In genomic region chr13:34129485-34130225, GRCm38 (mm10) we compare ENCODE assay signal across 8 mouse cellular contexts. TPM values are rescaled to one million over a fixed set of nuclear protein-coding genes. Genes with fewer than 3 reads are reported as not detected.
DNase-seq lines count a peak whose midpoint lies in the region; ATAC-seq and TF ChIP-seq lines count a peak whose summit lies in the region.

No protein-coding gene starts in this region.

- in situ Hi-C loops in ES-E14 (cut with MboI; ENCODE audit: low sequenced_read_pairs in 2 of 2, unreplicated experiment in 2 of 2), result no loop called here

- no peaks in the 10 kb centered on the region for H3K9me3 ChIP-seq in ES-E14 (ENCODE audit: control insufficient read depth, insufficient read depth, low read depth, low read length)
- H3K9me3 ChIP-seq in embryonic facial prominence, embryonic 14.5 days (ENCODE audit: control insufficient read depth, low read length), result no peaks in the 10 kb centered on the region
- H3K9me3 ChIP-seq in hindbrain, embryonic 10.5 days, result no peaks in the 10 kb centered on the region

- H3K27me3 ChIP-seq in embryonic facial prominence, embryonic 14.5 days (replicated peaks; ENCODE audit: control insufficient read depth, insufficient read depth, low read length), result no peaks in the 10 kb centered on the region
- no peaks in the 10 kb centered on the region for H3K27me3 ChIP-seq in hindbrain, embryonic 10.5 days (ENCODE audit: insufficient read depth, poor library complexity, severe bottlenecking)

- peak overlapping the region; percentile 92 for H3K27ac ChIP-seq in ES-E14 (ENCODE audit: insufficient read depth, low read depth, low read length, poor library complexity, severe bottlenecking)
- H3K27ac ChIP-seq in embryonic facial prominence, embryonic 14.5 days (replicated peaks; ENCODE audit: low read depth, low read length), result peak overlapping the region; percentile 88
- peak overlapping the region; percentile 98 for H3K27ac ChIP-seq in hindbrain, embryonic 10.5 days

- peak; percentile 7 for ATAC-seq in embryonic facial prominence, embryonic 14.5 days (ENCODE audit: low read depth)
- ATAC-seq in megakaryocyte-erythroid progenitor cell, adult 5-6 weeks (replicated peaks; ENCODE audit: low FRiP score, low TSS enrichment, poor library complexity, severe bottlenecking), result no peak; the same call in 1 of the 2 replicates

- peak; percentile 86 for DNase-seq in A20 (ENCODE audit: low read depth, low spot score)
- DNase-seq in ES-E14 (ENCODE audit: low read depth, low spot score), result peak; percentile 77
- DNase-seq in embryonic facial prominence, embryonic 14.5 days (ENCODE audit: low spot score), result peak; percentile 84
- peak; percentile 81 for DNase-seq in hindbrain, embryonic 10.5 days (ENCODE audit: low spot score)
- DNase-seq in layer of hippocampus, postnatal 14 days (ENCODE audit: low spot score in 2 of 2), result peak; percentile 76 to 84
- peak; percentile 55 for DNase-seq in lung, postnatal 36 days
- peak; percentile 53 for DNase-seq in right cerebral cortex, postnatal 25 days

- peak overlapping the region; percentile 83 for H3K9ac ChIP-seq in ES-E14 (ENCODE audit: insufficient read depth, low read depth, low read length, poor library complexity, severe bottlenecking)
- peak overlapping the region; percentile 80 for H3K9ac ChIP-seq in embryonic facial prominence, embryonic 14.5 days (ENCODE audit: low read depth, low read length)

- H3K4me3 ChIP-seq in ES-E14 (ENCODE audit: insufficient read depth in 1 of 2, low read depth in 1 of 2, low read length in 2 of 2, poor library complexity in 1 of 2, severe bottlenecking in 1 of 2), result peak overlapping the region; percentile 79 to 95
- H3K4me3 ChIP-seq in embryonic facial prominence, embryonic 14.5 days (ENCODE audit: low read depth, low read length), result peak overlapping the region; percentile 75
- peak overlapping the region; percentile 90 for H3K4me3 ChIP-seq in hindbrain, embryonic 10.5 days

- peaks cover 5 to 15% of the 10 kb centered on the region in 2 experiments; a peak in 3 of 4 replicates for H3K4me1 ChIP-seq in ES-E14 (ENCODE audit: control insufficient read depth in 2 of 2, insufficient read depth in 2 of 2, low read length in 2 of 2, poor library complexity in 1 of 2)
- peaks cover 33% of the 10 kb centered on the region for H3K4me1 ChIP-seq in embryonic facial prominence, embryonic 14.5 days (ENCODE audit: control insufficient read depth, insufficient read depth, low read length)
- peaks cover 69% of the 10 kb centered on the region for H3K4me1 ChIP-seq in hindbrain, embryonic 10.5 days (replicated peaks)

- 0% methylated on average over 27 of the region's 31 CpGs for WGBS in embryonic facial prominence, embryonic 14.5 days
- under 1% methylated on average over 31 of the region's 31 CpGs for WGBS in hindbrain, embryonic 10.5 days

- H3K4me2 ChIP-seq in embryonic facial prominence, embryonic 14.5 days (ENCODE audit: low read depth, low read length), result peak overlapping the region; percentile 85

- H3K36me3 ChIP-seq in ES-E14 (ENCODE audit: control insufficient read depth, insufficient read depth, low read length, poor library complexity, severe bottlenecking), result peaks cover 19% of the 10 kb centered on the region
- H3K36me3 ChIP-seq in embryonic facial prominence, embryonic 14.5 days (ENCODE audit: control insufficient read depth, insufficient read depth, low read length), result 0 out of 2 replicates have a peak, but pooled peaks cover 12% of the 10 kb centered on the region
- H3K36me3 ChIP-seq in hindbrain, embryonic 10.5 days, result peaks cover 42% of the 10 kb centered on the region

TF ChIP-seq in ES-E14, 5 proteins besides CTCF, POLR2A, EP300 and RAD21:
- TF ChIP-seq MAFK (IDR thresholded peaks at IDR 0.05; ENCODE audit: insufficient read depth, low read depth, low read length), result no peak
- no peak for TF ChIP-seq HCFC1 (IDR thresholded peaks at IDR 0.05; ENCODE audit: borderline replicate concordance, insufficient read depth, low read length)

RNA-seq across cellular contexts. Expression of gene Tubb2b, which starts 0.6 kb away (rescaled TPM):
- 122 and 139 TPM in 2 replicates for total RNA-seq in ES-E14 (2012; rRNA removed)
- polyA plus RNA-seq in embryonic facial prominence, embryonic 14.5 days (2014; fragmentation: Nextera tagmentation; extraction: Ambion mirVana), result 51.3 and 52.1 TPM in 2 replicates
- polyA plus RNA-seq in hindbrain, embryonic 10.5 days (2016; fragmentation: Nextera tagmentation; extraction: Ambion mirVana), result 187 and 370 TPM in 2 replicates
- total RNA-seq in layer of hippocampus, postnatal 14 days (2021), result 100 to 1,000 TPM; 703 to 790 TPM
- total RNA-seq in megakaryocyte-erythroid progenitor cell, adult 5-6 weeks (2014; fragmentation: Nextera tagmentation), result not detected in 2 replicates
- total RNA-seq in megakaryocyte-erythroid progenitor cell, adult 5-6 weeks (2017), result not detected in 2 replicates

RNA-seq across cellular contexts. Expression of gene Psmg4, which starts 33.1 kb away (rescaled TPM):
- total RNA-seq in ES-E14 (2012; rRNA removed), result 80.1 and 99.8 TPM in 2 replicates
- 76.0 and 76.5 TPM in 2 replicates for polyA plus RNA-seq in embryonic facial prominence, embryonic 14.5 days (2014; fragmentation: Nextera tagmentation; extraction: Ambion mirVana)
- 115 and 116 TPM in 2 replicates for polyA plus RNA-seq in hindbrain, embryonic 10.5 days (2016; fragmentation: Nextera tagmentation; extraction: Ambion mirVana)
- 10 to 100 TPM; 26.1 to 33.6 TPM for total RNA-seq in layer of hippocampus, postnatal 14 days (2021)
- total RNA-seq in megakaryocyte-erythroid progenitor cell, adult 5-6 weeks (2014; fragmentation: Nextera tagmentation), result 53.4 and 73.9 TPM in 2 replicates
- 145 and 217 TPM in 2 replicates for total RNA-seq in megakaryocyte-erythroid progenitor cell, adult 5-6 weeks (2017)

RNA-seq across cellular contexts. Expression of gene Tubb2a, which starts 51.8 kb away (rescaled TPM):
- total RNA-seq in ES-E14 (2012; rRNA removed), result 35.6 and 62.2 TPM in 2 replicates
- 268 and 303 TPM in 2 replicates for polyA plus RNA-seq in embryonic facial prominence, embryonic 14.5 days (2014; fragmentation: Nextera tagmentation; extraction: Ambion mirVana)
- polyA plus RNA-seq in hindbrain, embryonic 10.5 days (2016; fragmentation: Nextera tagmentation; extraction: Ambion mirVana), result 202 and 435 TPM in 2 replicates
- 1,000 to 10,000 TPM; 2,027 to 2,125 TPM for total RNA-seq in layer of hippocampus, postnatal 14 days (2021)
- total RNA-seq in megakaryocyte-erythroid progenitor cell, adult 5-6 weeks (2014; fragmentation: Nextera tagmentation), result 18.2 and 19.1 TPM in 2 replicates
- total RNA-seq in megakaryocyte-erythroid progenitor cell, adult 5-6 weeks (2017), result 19.0 and 21.9 TPM in 2 replicates

Comparison
In these comparisons a context has a peak if more than half of its experiments do, and no peak if none do; other contexts are left out.
1. RNA of gene Tubb2b, which starts 0.6 kb away (total RNA-seq): 703 to 790 TPM in layer of hippocampus, postnatal 14 days and 122 to 139 TPM in ES-E14; not detected in megakaryocyte-erythroid progenitor cell, adult 5-6 weeks; every median in the first group is over 100 times any median in the second.
2. RNA of gene Tubb2a, which starts 51.8 kb away (total RNA-seq): 2,027 to 2,125 TPM in layer of hippocampus, postnatal 14 days; 35.6 to 62.2 TPM in ES-E14 and 18.2 to 21.9 TPM in megakaryocyte-erythroid progenitor cell, adult 5-6 weeks; every median in the first group is over 10 times any median in the second.
3. Peak in every context shown above with its lines, with median percentiles within 50 percentile points of each other: DNase-seq, H3K27ac ChIP-seq and H3K4me3 ChIP-seq.